Mouse (Mus musculus): ENCODE results near the gene Upk3a.

GRCm38 (mm10) chr15:85036566-85037342 is 19.8 kb downstream of the Upk3a start:
- TF ChIP-seq POLR2A (IDR thresholded peaks at IDR 0.05; ENCODE audit: control insufficient read depth, extremely low read depth, insufficient read depth, low read length, poor library complexity) (0 out of 2 replicates have a peak, but pooled peaks have one; percentile 52), CTCF (IDR thresholded peaks at IDR 0.05; ENCODE audit: borderline replicate concordance, control insufficient read depth, extremely low read depth, insufficient read depth, low read length, poor library complexity) (peak; percentile 60; the same call in 1 of the 2 replicates)

All from thymus, adult 2 months (tissue).